Mouse (Mus musculus) liver, embryonic 12.5 days (tissue): Measurements from ENCODE around the gene Dgkb. TPM values are rescaled to one million over a fixed set of nuclear protein-coding genes. Genes with fewer than 3 reads are reported as not detected.

Source experiments
- ATAC-seq: fragments of 200-750 bp; cut with Nextera tagmentation; 2 replicates; pipeline ENCODE4 v1.8.0; 2017; ENCODE audit warnings: moderate number of reproducible peaks, mild to moderate bottlenecking, moderate library complexity
- H3K27ac ChIP-seq: fragments of 300-500 bp; sonication (generic); 2 replicates; pipeline ENCODE4 v1.5.1; 2016; ENCODE audit warnings: mild to moderate bottlenecking
- H3K27me3 ChIP-seq: fragments of 300-500 bp; sonication (generic); replicated peaks from 2 replicates; pipeline ENCODE4 v1.6.1; 2016; ENCODE audit warnings: mild to moderate bottlenecking, moderate library complexity
- H3K36me3 ChIP-seq: fragments of 300-500 bp; sonication (generic); 2 replicates; pipeline ENCODE4 v1.6.1; 2016; ENCODE audit warnings: mild to moderate bottlenecking, moderate library complexity
- H3K4me1 ChIP-seq: fragments of 300-500 bp; sonication (generic); 2 replicates; pipeline ENCODE4 v1.6.1; 2016
- H3K4me2 ChIP-seq: fragments of 300-500 bp; sonication (generic); 2 replicates; pipeline ENCODE4 v1.6.1; 2016; ENCODE audit warnings: mild to moderate bottlenecking, moderate library complexity
- H3K4me3 ChIP-seq: fragments of 300-500 bp; sonication (generic); 2 replicates; pipeline ENCODE4 v1.5.1; 2016; ENCODE audit warnings: mild to moderate bottlenecking, moderate library complexity
- H3K9ac ChIP-seq: fragments of 300-500 bp; sonication (generic); 2 replicates; pipeline ENCODE4 v1.6.1; 2016; ENCODE audit warnings: mild to moderate bottlenecking, moderate library complexity
- H3K9me3 ChIP-seq: fragments of 300-500 bp; sonication (generic); replicated peaks from 2 replicates; pipeline ENCODE4 v1.6.1; 2016; ENCODE audit warnings: mild to moderate bottlenecking, moderate library complexity
- WGBS: fragments of 180-500 bp; shearing (Covaris S2); methylation state at CpG from one replicate; pipeline ENCODE4 v1.1.7; 2016; ENCODE audit not compliant: insufficient replicate concordance; 5-methylcytosine and 5-hydroxymethylcytosine counted together
- polyA plus RNA-seq: library from polyadenylated mRNA; unstranded; fragments of >200 nt; fragmentation: Nextera tagmentation; extraction: Ambion mirVana; gene quantifications from 2 replicates; pipeline ENCODE4 v1.2.1, GENCODE M21; 2016

Gene Dgkb
- polyA plus RNA-seq = 0.07 TPM in 1 of 2 replicates, not detected in the other

GRCm38 (mm10) chr12:37817426-37817825 lies at the start of gene Dgkb:
TSS of gene Dgkb (plus strand) at chr12:37817726.
- Histone ChIP-seq H3K4me1 (no peaks in the 10 kb centered on the region), H3K36me3 (no peaks in the 10 kb centered on the region), H3K9me3 (no peaks in the 10 kb centered on the region), H3K9ac (no peak within 1 kb of the TSS), H3K27me3 (no peaks in the 10 kb centered on the region), H3K27ac (no peak within 1 kb of the TSS), H3K4me2 (no peak within 1 kb of the TSS), H3K4me3 (no peak within 1 kb of the TSS)
- WGBS = 56% methylated on average over 3 of the region's 3 CpGs
- no peak for ATAC-seq

- WGBS = 46% methylated on average over 1 of the region's 1 CpGs
- ATAC-seq = no peak
- Histone ChIP-seq H3K9me3 (no peaks in the 10 kb centered on the region), H3K27ac (no peak overlapping the region), H3K4me3 (no peak overlapping the region), H3K36me3 (no peaks in the 10 kb centered on the region), H3K9ac (no peak overlapping the region), H3K27me3 (no peaks in the 10 kb centered on the region), H3K4me2 (no peak overlapping the region), H3K4me1 (no peaks in the 10 kb centered on the region)
These were observed 47.7 kb upstream of the Dgkb start for GRCm38 (mm10) chr12:37769844-37770243.

- Histone ChIP-seq H3K27me3 (no peaks in the 10 kb centered on the region), H3K4me2 (no peak overlapping the region), H3K27ac (no peak overlapping the region), H3K36me3 (no peaks in the 10 kb centered on the region), H3K4me3 (no peak overlapping the region), H3K9ac (no peak overlapping the region), H3K4me1 (no peaks in the 10 kb centered on the region), H3K9me3 (no peaks in the 10 kb centered on the region)
- ATAC-seq = no peak
- 17% methylated on average over 8 of the region's 8 CpGs for WGBS
These were observed 43.7 kb upstream of the Dgkb start for GRCm38 (mm10) chr12:37773681-37774357.

- no peak overlapping the region for H3K27ac ChIP-seq
- no peak overlapping the region for H3K4me3 ChIP-seq
- no peak overlapping the region for H3K4me2 ChIP-seq
- 21% methylated on average over 2 of the region's 2 CpGs for WGBS
- H3K4me1 ChIP-seq = no peaks in the 10 kb centered on the region
- H3K36me3 ChIP-seq = no peaks in the 10 kb centered on the region
- H3K9ac ChIP-seq = no peak overlapping the region
- ATAC-seq = no peak
- H3K9me3 ChIP-seq = no peaks in the 10 kb centered on the region
- no peaks in the 10 kb centered on the region for H3K27me3 ChIP-seq
These were observed 42.9 kb upstream of the Dgkb start for GRCm38 (mm10) chr12:37774591-37774990.

GRCm38 (mm10) chr12:37796265-37796928 lies 21.1 kb upstream of the Dgkb start:
- Histone ChIP-seq H3K9me3 (no peaks in the 10 kb centered on the region), H3K4me1 (no peaks in the 10 kb centered on the region), H3K4me3 (no peak overlapping the region), H3K27me3 (no peaks in the 10 kb centered on the region), H3K4me2 (no peak overlapping the region), H3K27ac (no peak overlapping the region), H3K36me3 (no peaks in the 10 kb centered on the region), H3K9ac (no peak overlapping the region)
- 72% methylated on average over 4 of the region's 4 CpGs for WGBS
- ATAC-seq = no peak

GRCm38 (mm10) chr12:37814122-37814521 lies 3.4 kb upstream of the Dgkb start:
- Histone ChIP-seq H3K27ac (no peak overlapping the region), H3K4me3 (no peak overlapping the region), H3K4me1 (no peaks in the 10 kb centered on the region), H3K4me2 (no peak overlapping the region), H3K9ac (no peak overlapping the region), H3K27me3 (no peaks in the 10 kb centered on the region), H3K36me3 (no peaks in the 10 kb centered on the region), H3K9me3 (no peaks in the 10 kb centered on the region)
- ATAC-seq = no peak
- 68% methylated on average over 3 of the region's 3 CpGs for WGBS

GRCm38 (mm10) chr12:37821052-37821810 lies 3.7 kb downstream of the Dgkb start:
- H3K4me1 ChIP-seq = no peaks in the 10 kb centered on the region
- H3K27ac ChIP-seq = no peak overlapping the region
- WGBS = 79% methylated on average over 8 of the region's 8 CpGs
- no peaks in the 10 kb centered on the region for H3K36me3 ChIP-seq
- no peaks in the 10 kb centered on the region for H3K27me3 ChIP-seq
- H3K4me3 ChIP-seq = no peak overlapping the region
- no peak overlapping the region for H3K4me2 ChIP-seq
- no peak overlapping the region for H3K9ac ChIP-seq
- ATAC-seq = no peak
- no peaks in the 10 kb centered on the region for H3K9me3 ChIP-seq

- Histone ChIP-seq H3K27ac (no peak overlapping the region), H3K4me2 (peak overlapping the region; percentile 55), H3K4me1 (no peaks in the 10 kb centered on the region), H3K36me3 (no peaks in the 10 kb centered on the region), H3K27me3 (peaks cover 13% of the 10 kb centered on the region), H3K4me3 (peak overlapping the region; percentile 27), H3K9ac (no peak overlapping the region), H3K9me3 (no peaks in the 10 kb centered on the region)
- WGBS = 6% methylated on average over 26 of the region's 26 CpGs
- ATAC-seq = no peak
These were observed 62.8 kb downstream of the Dgkb start for GRCm38 (mm10) chr12:37880042-37881017.

- no peaks in the 10 kb centered on the region for H3K36me3 ChIP-seq
- H3K27me3 ChIP-seq = peaks cover 13% of the 10 kb centered on the region
- ATAC-seq = no peak
- H3K27ac ChIP-seq = no peak overlapping the region
- no peak overlapping the region for H3K9ac ChIP-seq
- 9% methylated on average over 10 of the region's 10 CpGs for WGBS
- H3K4me1 ChIP-seq = no peaks in the 10 kb centered on the region
- peak overlapping the region; percentile 55; the same call in 1 of the 2 replicates for H3K4me2 ChIP-seq
- no peak overlapping the region for H3K4me3 ChIP-seq
- no peaks in the 10 kb centered on the region for H3K9me3 ChIP-seq
These were observed 63.9 kb downstream of the Dgkb start for GRCm38 (mm10) chr12:37881376-37881775.

- ATAC-seq = no peak
- Histone ChIP-seq H3K9ac (no peak overlapping the region), H3K9me3 (no peaks in the 10 kb centered on the region), H3K4me1 (no peaks in the 10 kb centered on the region), H3K27ac (no peak overlapping the region), H3K36me3 (no peaks in the 10 kb centered on the region), H3K4me2 (no peak overlapping the region), H3K27me3 (peaks cover 13% of the 10 kb centered on the region), H3K4me3 (no peak overlapping the region)
- 67% methylated on average over 1 of the region's 1 CpGs for WGBS
These were observed 65.3 kb downstream of the Dgkb start for GRCm38 (mm10) chr12:37882796-37883195.

- H3K36me3 ChIP-seq = no peaks in the 10 kb centered on the region
- H3K9me3 ChIP-seq = no peaks in the 10 kb centered on the region
- no peak overlapping the region for H3K4me2 ChIP-seq
- H3K27me3 ChIP-seq = peaks cover 13% of the 10 kb centered on the region
- ATAC-seq = no peak
- H3K9ac ChIP-seq = no peak overlapping the region
- H3K4me1 ChIP-seq = no peaks in the 10 kb centered on the region
- WGBS = 65% methylated on average over 4 of the region's 4 CpGs
- no peak overlapping the region for H3K4me3 ChIP-seq
- H3K27ac ChIP-seq = no peak overlapping the region
These were observed 66.3 kb downstream of the Dgkb start for GRCm38 (mm10) chr12:37883781-37884180.
